Mouse (Mus musculus) retina, adult 2 months (tissue): ENCODE results near the gene Hsp90aa1.
"Not testable (repeated sequence)": the region's sequence is repeated elsewhere in the genome, so short reads cannot be mapped to it uniquely, and the experiment has no call there.

Experiments used
- DNase-seq: peaks from one replicate; pipeline ENCODE4 v3.0.0-alpha.2; 2012; ENCODE audit warnings: low read depth, low spot score

Hsp90aa1 gene

GRCm38 (mm10) chr12:110698523-110699170, 3.9 kb downstream of the Hsp90aa1 start:
- DNase-seq, result no peak

GRCm38 (mm10) chr12:110698080-110698479, 4.4 kb downstream of the Hsp90aa1 start:
- DNase-seq, result no peak

DNA sequence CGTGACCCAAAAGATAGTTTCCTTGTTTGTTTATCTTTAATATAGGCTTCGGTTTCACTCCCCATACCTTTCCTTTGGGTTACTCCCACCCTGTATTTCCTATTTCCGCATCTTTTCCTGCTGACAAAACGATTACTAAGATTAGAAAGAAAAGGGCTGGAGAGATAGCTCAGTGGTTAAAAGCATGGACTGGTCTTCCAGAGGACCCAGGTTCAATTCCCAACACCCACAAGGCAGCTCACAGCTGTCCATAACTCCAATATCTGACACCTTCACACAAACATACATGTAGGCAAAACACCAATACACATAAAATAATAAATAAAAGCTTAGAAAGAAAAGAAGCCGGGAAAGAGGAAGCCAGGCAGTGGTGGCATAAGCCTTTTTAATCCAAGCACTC, 5.1 kb downstream of the Hsp90aa1 start:
- DNase-seq, result no peak

DNA sequence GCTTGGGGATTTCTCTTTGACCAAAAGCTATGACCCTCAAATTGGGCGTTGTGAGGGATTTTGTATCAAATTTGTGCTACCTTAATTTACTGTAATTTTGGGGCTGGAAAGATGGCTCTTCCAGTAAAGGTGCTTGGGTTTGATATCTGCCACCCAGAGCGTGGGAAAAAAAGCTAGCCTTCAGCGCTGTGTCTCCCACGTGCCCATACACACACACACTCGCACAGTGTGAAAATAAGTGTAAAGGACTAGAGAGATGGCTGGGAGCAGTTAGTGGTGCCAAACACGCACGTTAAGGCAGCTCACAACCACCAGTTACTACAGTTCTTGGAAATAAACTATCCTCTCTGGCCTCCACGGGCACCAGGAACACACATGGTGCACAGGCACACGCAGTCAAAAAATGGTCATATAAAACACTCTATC, 5.5 kb downstream of the Hsp90aa1 start:
- no peak for DNase-seq

GRCm38 (mm10) chr12:110696173-110696974, 6.2 kb downstream of the Hsp90aa1 start:
- peak; percentile 97 for DNase-seq

GRCm38 (mm10) chr12:110695676-110696171, 6.8 kb downstream of the Hsp90aa1 start:
- no peak for DNase-seq

- not testable (repeated sequence) for DNase-seq
These were observed 9.2 kb downstream of the Hsp90aa1 start for GRCm38 (mm10) chr12:110693378-110693777.

DNA sequence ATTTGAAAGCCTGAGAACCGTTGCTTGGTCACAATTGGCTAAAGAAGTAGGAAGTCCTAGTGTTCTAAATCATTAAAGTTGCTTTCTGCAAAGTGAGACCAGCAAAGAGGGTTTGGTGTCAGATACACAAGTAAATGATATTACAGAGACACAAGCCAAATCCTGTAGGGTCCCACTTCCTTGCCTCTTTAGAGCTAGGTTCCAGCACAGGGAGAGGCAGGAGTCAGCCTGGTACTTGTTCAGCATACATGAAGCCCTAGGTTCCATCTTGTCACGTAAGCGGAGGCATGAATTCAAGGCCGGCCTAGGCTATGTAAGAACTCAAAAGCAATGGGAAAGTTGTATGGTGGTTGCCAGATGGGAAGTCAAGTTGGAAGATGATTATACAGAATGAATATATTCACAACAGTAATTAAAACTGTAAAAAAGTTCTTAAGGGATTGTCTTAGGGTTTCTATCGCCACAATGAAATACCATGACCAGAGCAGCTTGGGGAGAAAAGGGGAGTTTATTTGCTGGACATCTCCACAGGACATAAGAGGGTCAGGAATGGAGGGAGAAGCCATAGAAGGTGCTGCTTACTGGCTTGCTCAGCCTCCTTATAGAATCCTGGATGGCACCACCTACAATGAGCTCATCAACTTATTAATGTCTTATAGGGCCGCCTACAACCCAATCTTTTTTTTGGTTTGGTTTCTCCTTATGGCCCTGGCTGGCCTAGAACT, 12.4 kb downstream of the Hsp90aa1 start:
- DNase-seq, result no peak

- DNase-seq, result not testable (repeated sequence)
These were observed 13.6 kb downstream of the Hsp90aa1 start for GRCm38 (mm10) chr12:110688921-110689320.

- DNase-seq, result no peak
These were observed 14.4 kb downstream of the Hsp90aa1 start for GRCm38 (mm10) chr12:110687894-110688734.

GRCm38 (mm10) chr12:110683580-110683979, 18.9 kb downstream of the Hsp90aa1 start:
- no peak for DNase-seq

- DNase-seq, result no peak
These were observed 19.8 kb downstream of the Hsp90aa1 start, which contains the start of gene 1700001K19Rik for GRCm38 (mm10) chr12:110682561-110683299. TSS of gene 1700001K19Rik (minus strand) at chr12:110682619.

- DNase-seq, result peak; percentile 78
These were observed 20.6 kb downstream of the Hsp90aa1 start for GRCm38 (mm10) chr12:110681878-110682277.

DNA sequence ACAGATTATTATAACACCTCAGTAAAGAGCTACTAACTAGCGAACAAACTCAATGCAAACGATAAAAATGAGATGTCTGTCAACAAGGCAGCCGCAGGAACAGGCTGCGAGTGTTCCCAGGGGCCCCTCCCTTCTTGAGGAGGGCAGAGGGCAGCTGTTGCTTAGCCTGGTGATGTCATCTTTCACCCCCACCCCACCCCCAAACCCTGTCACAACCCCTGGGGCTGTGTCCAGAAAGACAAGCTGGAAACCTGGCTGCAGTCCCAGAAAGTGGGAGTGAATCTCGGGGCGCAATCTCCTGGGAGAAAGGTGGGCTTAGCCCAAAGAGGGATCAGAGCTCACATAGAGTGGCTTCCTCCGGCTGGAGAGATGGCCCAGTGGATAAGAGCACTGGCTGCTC, 21.3 kb downstream of the Hsp90aa1 start:
- no peak for DNase-seq

GRCm38 (mm10) chr12:110674243-110674642, 28.3 kb downstream of the Hsp90aa1 start:
- DNase-seq, result no peak

DNA sequence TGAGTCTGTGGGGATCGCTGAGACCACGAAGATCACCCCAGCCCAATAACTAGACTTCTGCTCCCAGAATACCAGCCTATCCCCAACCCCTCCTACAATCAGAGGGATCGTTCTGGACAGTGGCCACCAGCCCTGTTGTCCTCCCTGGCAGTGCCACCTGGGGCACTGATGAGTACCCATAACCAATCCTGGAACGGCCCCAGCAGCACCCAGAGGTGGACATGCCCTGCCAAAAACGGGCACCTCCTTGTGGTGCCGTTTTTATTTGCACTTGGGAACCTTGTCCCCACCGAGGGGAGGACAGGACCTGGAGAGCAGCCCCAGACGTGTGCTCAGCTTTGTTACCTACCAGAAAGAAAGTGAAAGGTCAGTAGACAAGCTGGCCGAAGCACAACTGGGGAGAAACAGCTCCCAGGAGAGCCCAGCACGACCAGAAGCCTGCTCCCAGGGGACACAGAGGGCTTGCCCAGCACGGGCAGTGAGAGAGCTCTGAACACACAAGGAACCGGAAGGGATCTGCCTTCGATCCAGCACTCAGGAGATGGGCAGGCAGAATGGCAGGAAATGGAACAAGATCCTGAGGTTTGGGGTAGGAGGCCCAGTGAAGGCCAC, 35.0 kb downstream of the Hsp90aa1 start:
- DNase-seq, result no peak

- no peak for DNase-seq
These were observed 40.8 kb downstream of the Hsp90aa1 start for GRCm38 (mm10) chr12:110661746-110662145.

- no peak for DNase-seq
These were observed 51.1 kb downstream of the Hsp90aa1 start for GRCm38 (mm10) chr12:110651464-110651863.

DNA sequence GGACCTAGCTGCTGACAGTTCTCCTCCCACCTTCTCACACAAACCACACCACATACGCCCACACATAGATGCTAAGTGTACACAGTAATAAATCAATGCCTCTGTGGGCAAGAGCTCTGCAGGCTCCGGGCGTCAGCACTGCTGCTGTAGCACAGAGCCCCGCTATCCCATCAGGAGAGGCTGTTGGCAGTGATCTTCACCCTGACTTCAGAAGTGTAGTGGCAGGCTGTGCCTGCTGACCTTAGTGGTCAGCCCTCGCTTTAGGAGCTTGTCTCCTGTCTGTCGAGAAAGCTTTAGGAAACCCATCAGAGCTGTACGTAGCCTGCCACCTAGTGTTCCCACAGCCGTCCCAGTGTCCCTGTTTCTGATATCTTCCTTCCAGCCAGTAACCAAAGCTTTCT, 52.3 kb downstream of the Hsp90aa1 start:
- DNase-seq, result no peak
